Mouse (Mus musculus): ENCODE data around the gene Mesp1.
"Not testable (repeated sequence)": the region's sequence is repeated elsewhere in the genome, so short reads cannot be mapped to it uniquely, and the experiment has no call there.

Mesp1 gene

GRCm38 (mm10) chr7:79793688-79794087 is at the start of gene Mesp1:
TSS of gene Mesp1 (minus strand) at chr7:79793788.
- DNase-seq: no peak

DNA sequence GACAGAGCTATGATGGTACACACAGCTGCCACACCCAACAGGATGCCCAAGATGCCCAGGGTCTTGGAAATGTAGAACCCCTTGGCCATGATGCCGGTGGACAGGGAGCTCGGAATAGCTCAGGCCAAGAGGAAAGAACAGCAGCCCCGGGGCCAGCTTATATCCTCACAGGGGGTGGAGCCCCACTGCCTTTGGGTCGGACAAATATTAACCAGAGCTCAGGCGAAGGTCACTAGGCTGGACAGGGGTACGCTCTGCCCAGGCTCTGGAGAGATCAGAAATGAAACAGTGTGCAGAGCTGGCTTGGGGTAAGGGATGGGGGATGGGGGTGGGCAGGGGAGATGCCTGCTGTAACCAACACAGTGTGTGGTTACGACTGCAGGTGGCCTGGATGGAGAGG is 48.6 kb upstream of the Mesp1 start:
- DNase-seq: no peak

DNA sequence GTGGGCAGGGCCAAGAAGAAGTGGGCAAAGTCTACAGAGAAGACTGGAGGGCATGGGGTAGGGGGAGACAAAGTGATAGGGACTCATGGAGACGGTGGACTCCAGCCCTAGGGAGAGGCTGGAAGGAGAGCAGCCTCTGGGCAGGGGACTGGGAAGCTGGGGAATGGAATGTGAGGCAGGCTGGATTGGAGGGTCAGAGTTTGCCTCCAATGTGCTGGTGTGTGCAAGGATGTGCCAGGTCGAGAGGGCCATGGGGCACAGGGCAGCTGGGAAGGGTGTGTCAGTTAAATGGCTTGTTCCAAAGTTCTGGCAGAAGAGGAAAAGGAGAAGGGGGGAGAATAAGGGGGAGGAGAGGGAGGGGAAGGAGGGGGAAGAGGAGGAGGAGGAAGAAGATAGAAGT is 43.7 kb upstream of the Mesp1 start:
- no peak for DNase-seq

GRCm38 (mm10) chr7:79835196-79835595 is 41.6 kb upstream of the Mesp1 start:
- DNase-seq: no peak

DNA sequence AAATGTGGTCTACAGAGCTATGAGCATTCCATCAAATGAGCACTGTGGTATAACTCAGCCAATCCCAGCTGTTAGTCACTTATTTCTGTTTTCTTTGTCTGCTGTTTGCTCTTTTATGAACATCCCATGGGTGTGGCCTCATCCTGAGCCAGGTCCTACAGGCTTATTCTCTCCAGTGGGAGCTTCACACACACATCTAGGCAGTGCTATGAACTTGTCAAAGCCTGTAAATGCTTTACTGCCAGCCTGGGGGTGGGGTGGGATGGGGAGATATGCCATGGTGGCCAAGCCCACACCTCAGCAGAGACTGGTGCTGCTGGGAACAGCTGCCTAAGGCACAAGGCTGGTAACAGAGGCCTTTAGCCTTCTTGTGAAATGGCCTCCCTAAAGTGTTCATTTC is 39.4 kb upstream of the Mesp1 start:
- DNase-seq: no peak

DNA sequence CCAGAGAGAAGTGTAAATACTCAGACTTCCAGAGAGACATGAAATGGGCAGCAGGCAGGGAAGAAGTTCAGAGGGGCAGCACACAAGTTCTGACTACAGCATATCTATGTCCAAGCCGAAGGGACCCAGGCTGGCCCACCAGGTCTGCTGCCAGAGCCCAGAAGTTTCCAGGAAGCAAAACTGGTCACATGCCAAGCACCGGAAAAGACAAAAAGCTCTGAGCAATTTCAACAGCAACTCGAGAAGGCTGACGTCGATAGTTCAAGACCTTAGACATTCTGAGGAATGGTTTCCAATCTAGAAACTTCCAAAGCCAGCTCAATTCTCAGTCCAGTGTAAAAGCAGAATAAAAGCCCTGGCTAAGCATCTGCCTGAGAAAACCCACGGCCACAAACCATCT is 38.0 kb upstream of the Mesp1 start:
- DNase-seq: no peak

- DNase-seq: no peak
These were observed 37.6 kb upstream of the Mesp1 start for GRCm38 (mm10) chr7:79831145-79831544.

DNA sequence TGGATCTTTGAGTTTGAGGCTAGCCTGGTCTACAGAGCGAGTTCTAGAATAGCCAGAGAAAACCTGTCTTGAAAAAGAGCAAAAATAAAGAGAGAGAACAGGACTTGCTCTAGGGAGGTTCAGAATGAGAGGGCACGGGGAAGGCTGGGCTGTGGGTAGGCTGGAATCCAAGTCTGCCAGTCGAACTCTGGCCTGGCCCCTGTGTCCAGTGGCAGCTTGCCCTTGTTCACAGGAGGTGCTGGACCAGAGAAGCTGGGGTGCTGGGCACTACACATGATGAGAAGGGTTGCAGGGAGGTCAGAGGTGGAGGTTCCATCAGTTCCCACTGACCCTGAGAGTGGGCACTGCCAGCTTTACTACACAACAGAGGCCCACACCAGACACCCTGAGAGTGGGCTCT is 34.8 kb upstream of the Mesp1 start:
- DNase-seq: no peak

- DNase-seq: no peak
These were observed 28.6 kb upstream of the Mesp1 start for GRCm38 (mm10) chr7:79822092-79822695.

DNA sequence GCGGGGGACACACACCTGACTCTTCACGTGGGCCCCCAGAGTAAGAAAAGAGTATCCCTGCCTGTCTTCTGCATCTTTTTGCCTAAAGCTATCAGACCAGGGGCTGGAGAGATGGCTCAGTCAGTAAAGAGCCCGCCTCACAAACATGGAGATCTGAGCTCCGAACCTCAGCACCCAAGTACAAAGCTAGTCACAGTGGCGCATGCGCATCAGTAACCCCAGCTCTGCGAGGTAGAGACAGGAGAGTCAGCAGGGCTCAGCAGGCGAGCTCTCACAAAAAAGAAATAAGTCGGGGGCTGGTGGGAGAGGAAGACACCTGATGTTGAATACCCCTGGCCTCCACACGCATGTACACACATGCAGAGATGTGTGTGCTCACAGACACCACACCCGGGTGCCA is 26.4 kb upstream of the Mesp1 start:
- DNase-seq: no peak

DNA sequence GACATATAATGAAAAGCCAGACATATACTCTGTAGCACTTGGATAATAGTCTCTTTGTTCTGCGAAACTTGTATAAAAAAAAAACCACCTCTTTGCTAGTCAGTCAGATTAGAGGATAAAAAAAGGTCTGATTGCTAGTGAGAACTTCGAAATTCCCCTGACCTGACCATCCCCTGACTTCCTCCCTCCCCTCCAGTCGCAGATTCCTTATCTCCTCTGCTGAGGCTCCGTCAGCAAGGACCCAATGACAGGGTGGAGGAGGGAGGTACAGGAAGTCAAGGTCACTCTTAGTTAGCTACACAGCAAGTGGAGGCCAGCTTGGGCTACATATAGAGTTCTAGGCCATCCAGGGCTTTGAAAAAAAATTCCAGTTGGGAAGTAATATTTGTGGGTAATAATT is 25.9 kb upstream of the Mesp1 start:
- DNase-seq: no peak

- no peak for DNase-seq
These were observed 24.7 kb upstream of the Mesp1 start for GRCm38 (mm10) chr7:79818321-79818720.

- DNase-seq: no peak
These were observed 19.8 kb upstream of the Mesp1 start for GRCm38 (mm10) chr7:79813409-79813808.

GRCm38 (mm10) chr7:79810611-79811506 is 17.3 kb upstream of the Mesp1 start, which contains the start of gene Mesp2:
TSS of gene Mesp2 (plus strand) at chr7:79810727.
- DNase-seq: no peak

DNA sequence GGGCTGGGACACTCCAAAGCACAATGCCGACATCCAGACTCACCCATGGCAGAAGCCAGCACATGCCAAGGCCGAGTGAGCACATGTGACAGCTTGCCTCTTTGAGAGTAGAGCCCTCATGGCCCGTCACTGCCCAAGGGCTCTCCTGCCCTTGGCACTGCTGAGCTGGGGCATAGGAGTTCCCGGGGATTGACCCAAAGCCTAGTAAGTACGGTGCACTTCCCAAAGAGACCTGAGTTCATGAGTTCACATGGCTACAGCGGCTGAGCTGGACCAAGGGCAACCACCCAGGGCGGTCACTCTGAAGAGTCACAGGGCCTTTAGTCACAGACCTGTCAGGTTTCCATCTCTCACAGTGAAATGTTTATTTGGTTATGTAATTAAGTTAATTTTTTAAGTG is 15.0 kb upstream of the Mesp1 start:
- DNase-seq: no peak

DNA sequence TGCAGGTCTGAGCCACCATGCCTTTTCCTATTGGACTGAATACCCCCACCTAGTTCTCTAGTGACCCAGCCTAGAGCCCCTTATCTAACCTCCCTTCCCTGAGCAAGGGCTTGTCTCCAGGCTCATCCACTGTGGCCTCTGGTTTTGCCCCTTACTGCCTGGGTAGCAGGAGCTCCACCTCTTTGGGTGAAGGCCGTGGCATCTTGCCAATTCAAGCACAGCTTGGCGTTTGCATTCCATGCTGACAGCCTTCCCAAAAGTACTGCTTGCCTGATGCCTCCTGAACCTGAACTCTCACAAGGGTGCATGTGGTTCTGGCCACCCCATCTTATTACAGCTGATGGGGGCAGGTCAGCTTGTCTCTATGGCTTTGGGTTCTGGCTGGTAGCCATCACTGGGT is 10.3 kb upstream of the Mesp1 start:
- DNase-seq: no peak

GRCm38 (mm10) chr7:79802037-79802436 is 8.4 kb upstream of the Mesp1 start:
- DNase-seq: no peak

DNA sequence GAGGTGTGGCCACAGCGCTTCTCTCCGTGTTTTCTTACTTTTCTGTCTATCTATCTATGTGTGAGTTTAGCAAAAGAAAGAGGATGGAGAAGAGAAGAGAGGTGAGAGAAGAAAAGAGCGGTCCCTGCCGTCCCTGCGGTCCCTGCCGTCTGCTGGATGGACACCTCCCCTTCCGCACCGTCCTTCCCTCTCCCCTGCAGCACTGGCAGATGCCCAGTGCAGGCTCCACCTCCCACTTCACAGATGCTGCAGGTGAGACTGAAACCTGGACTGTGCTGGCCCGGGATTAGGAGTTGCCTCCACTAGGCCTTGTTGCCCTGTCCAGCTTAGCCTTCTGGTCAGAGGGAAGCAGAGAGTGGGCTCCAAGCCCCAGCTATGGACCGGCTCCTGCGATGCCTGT is 7.8 kb upstream of the Mesp1 start:
- DNase-seq: no peak

DNA sequence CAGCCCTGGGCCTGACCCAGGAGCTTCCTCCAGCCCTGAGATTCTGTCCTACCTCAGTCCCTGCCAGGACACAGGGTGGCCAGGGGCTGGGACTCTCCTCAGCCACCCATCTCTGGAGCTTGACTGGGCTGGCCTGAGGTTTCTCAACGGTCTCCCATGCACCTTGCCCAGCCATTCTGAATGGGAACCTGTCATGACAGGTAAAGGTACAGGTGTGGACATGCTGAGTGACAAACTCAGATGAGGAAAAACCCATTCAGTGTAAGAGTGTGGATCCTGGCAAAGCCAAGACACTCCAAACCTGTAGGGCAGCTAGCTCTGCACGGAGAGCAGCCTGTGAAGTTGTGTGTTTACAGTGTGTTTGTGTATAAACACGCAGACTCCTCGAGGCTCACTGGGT is 6.7 kb upstream of the Mesp1 start:
- DNase-seq: no peak

- no peak for DNase-seq
These were observed 5.9 kb upstream of the Mesp1 start for GRCm38 (mm10) chr7:79799506-79799905.

- DNase-seq: peak; percentile 65
These were observed 5.5 kb upstream of the Mesp1 start for GRCm38 (mm10) chr7:79799048-79799447.

DNA sequence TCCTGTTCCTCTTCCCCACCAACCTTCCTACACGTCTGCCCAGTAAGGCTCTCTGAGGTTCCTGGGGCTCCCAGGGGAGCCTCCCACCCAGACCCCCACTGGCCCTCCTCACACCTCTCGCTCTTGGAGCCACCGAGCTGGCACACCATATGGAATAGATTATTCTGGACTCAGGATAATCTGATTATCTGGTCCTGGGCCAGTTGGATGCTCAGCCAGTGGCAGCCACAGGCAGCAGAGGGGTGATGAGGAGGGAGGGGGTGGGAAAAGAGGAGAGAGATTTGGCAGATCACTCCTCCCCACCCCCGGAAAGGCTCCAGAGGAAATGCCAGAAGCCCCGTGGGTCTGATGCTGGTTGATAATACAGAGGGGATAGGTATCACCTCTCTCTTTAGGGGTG is 5.0 kb upstream of the Mesp1 start:
- DNase-seq: no peak

DNA sequence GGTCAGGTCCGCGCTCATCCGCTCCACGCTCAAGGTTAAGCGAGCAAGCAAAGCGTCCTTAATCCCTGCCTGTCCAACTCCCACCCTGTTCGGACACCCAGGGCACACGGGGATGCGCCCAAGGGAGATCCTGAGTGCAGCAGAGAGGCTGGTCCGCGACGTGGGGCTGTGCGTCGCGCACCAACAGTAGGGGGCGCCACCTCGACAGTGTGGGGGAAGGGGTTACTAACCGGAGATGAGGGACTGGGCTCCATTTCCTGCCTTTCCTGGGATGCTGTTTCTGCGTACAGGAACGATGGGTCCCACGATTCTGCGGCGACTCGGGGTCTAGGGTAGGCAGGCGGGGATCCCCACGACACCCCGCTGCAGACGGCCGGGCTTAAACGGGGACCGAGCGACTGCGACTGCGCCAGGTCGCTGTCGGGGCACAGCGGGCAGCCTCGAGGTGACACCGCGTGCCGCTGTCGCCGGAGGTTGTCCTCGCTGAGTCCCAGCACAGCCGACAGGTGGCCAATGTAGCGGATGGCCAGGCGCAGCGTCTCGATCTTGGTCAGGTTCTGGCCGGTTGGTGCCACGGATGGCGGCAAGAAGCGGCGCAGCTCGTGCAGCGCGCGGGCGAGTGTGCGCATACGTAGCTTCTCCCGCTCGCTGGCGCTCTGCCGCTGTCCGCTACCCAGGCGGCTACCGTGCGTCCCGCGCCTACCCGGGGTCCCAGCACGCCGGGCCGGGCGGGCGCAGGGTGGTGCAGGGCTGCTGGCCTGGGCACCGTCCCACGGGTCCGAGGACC is 760 bp downstream of the Mesp1 start:
- DNase-seq: no peak

DNA sequence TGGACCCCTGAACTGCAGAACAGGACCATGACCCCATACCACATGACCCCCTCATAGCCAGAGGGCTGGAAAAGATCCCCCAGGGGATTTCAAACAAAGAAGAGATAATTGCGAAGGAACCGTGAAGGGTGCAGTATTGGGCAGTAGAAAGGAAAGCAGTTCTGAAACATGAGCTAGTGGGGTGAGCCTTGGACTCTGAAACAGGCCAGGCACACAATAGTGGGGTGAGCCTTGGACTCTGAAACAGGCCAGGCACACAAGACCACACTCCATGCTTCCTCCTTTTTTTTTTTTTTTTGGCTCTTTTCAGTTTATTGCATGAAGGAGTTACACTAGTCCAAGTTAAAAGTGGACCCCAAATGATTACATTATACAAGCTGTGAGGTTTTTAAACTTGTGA is 3.8 kb downstream of the Mesp1 start:
- DNase-seq: not testable (repeated sequence)

Data from cerebellum, adult 9-10 months (tissue).